Mouse (Mus musculus): ENCODE data around the gene Nr6a1.

- no peak for TF ChIP-seq GATA1 (IDR thresholded peaks at IDR 0.05; ENCODE audit: borderline replicate concordance, low read length)
- no peak for TF ChIP-seq CTCF (IDR thresholded peaks at IDR 0.05; ENCODE audit: low read depth, low read length)
- peak; percentile 72 for TF ChIP-seq TAL1 (conservative IDR thresholded peaks at IDR 0.05; ENCODE audit: low read depth, low read length)
- no peak for TF ChIP-seq POLR2AphosphoS5 (IDR thresholded peaks at IDR 0.05; ENCODE audit: insufficient replicate concordance, low read depth, low read length)
Observed at GRCm38 (mm10) chr2:38774936-38775335, 152.6 kb downstream of the Nr6a1 start.
